Mouse (Mus musculus): ENCODE measurements around the gene Fam83g. TPM values are rescaled to one million over a fixed set of nuclear protein-coding genes. Genes with fewer than 3 reads are reported as not detected.

Gene Fam83g
- polyA plus RNA-seq, 1 experiment from 2014 or later, result 0.13 TPM

- 88% methylated on average over 5 of the region's 5 CpGs for WGBS
- no peaks in the 10 kb centered on the region for H3K36me3 ChIP-seq
- H3K4me1 ChIP-seq (replicated peaks), result no peaks in the 10 kb centered on the region
- no peak for ATAC-seq (ENCODE audit: low FRiP score)
- no peak overlapping the region for H3K4me3 ChIP-seq
- H3K27me3 ChIP-seq, result 0 out of 2 replicates have a peak, but pooled peaks cover 5% of the 10 kb centered on the region
- H3K27ac ChIP-seq, result no peak overlapping the region
- H3K9ac ChIP-seq, result no peak overlapping the region
- no peak overlapping the region for H3K4me2 ChIP-seq
- no peaks in the 10 kb centered on the region for H3K9me3 ChIP-seq
Measured at GRCm38 (mm10) chr11:61667782-61668181, 16.1 kb upstream of the Fam83g start.

- WGBS, result 84% methylated on average over 14 of the region's 14 CpGs
- H3K27ac ChIP-seq, result no peak overlapping the region
- H3K9ac ChIP-seq, result no peak overlapping the region
- no peaks in the 10 kb centered on the region for H3K36me3 ChIP-seq
- H3K9me3 ChIP-seq, result no peaks in the 10 kb centered on the region
- no peak overlapping the region for H3K4me3 ChIP-seq
- no peak for ATAC-seq (ENCODE audit: low FRiP score)
- peaks cover 9% of the 10 kb centered on the region for H3K4me1 ChIP-seq (replicated peaks)
- H3K27me3 ChIP-seq, result peaks cover 12% of the 10 kb centered on the region; the same call in 1 of the 2 replicates
- no peak overlapping the region for H3K4me2 ChIP-seq
Measured at GRCm38 (mm10) chr11:61669492-61670490, 14.1 kb upstream of the Fam83g start.

- Histone ChIP-seq H3K36me3 (no peaks in the 10 kb centered on the region), H3K4me1 (replicated peaks) (peaks cover 15% of the 10 kb centered on the region), H3K27me3 (peaks cover 25% of the 10 kb centered on the region; the same call in 1 of the 2 replicates), H3K4me3 (no peak overlapping the region), H3K9ac (no peak overlapping the region), H3K27ac (no peak overlapping the region), H3K4me2 (no peak overlapping the region), H3K9me3 (no peaks in the 10 kb centered on the region)
- WGBS, result 69% methylated on average over 19 of the region's 19 CpGs
- no peak for ATAC-seq (ENCODE audit: low FRiP score)
Measured at GRCm38 (mm10) chr11:61671781-61672383, 12.0 kb upstream of the Fam83g start.

GRCm38 (mm10) chr11:61673686-61674085, 10.2 kb upstream of the Fam83g start:
- ATAC-seq (ENCODE audit: low FRiP score), result no peak
- no peak overlapping the region for H3K9ac ChIP-seq
- peaks cover 29% of the 10 kb centered on the region; the same call in 1 of the 2 replicates for H3K27me3 ChIP-seq
- H3K27ac ChIP-seq, result no peak overlapping the region
- peaks cover 15% of the 10 kb centered on the region for H3K4me1 ChIP-seq (replicated peaks)
- no peaks in the 10 kb centered on the region for H3K9me3 ChIP-seq
- no peaks in the 10 kb centered on the region for H3K36me3 ChIP-seq
- WGBS, result 34% methylated on average over 8 of the region's 8 CpGs
- no peak overlapping the region for H3K4me3 ChIP-seq
- H3K4me2 ChIP-seq, result no peak overlapping the region

GRCm38 (mm10) chr11:61674151-61674838, 9.6 kb upstream of the Fam83g start:
- no peaks in the 10 kb centered on the region for H3K9me3 ChIP-seq
- H3K9ac ChIP-seq, result peak overlapping the region; percentile 46; the same call in 1 of the 2 replicates
- WGBS, result 21% methylated on average over 19 of the region's 19 CpGs
- no peak overlapping the region for H3K4me3 ChIP-seq
- H3K36me3 ChIP-seq, result no peaks in the 10 kb centered on the region
- peak overlapping the region; percentile 27; the same call in 1 of the 2 replicates for H3K4me2 ChIP-seq
- H3K4me1 ChIP-seq (replicated peaks), result peaks cover 15% of the 10 kb centered on the region
- peak; percentile 78 for ATAC-seq (ENCODE audit: low FRiP score)
- no peak overlapping the region for H3K27ac ChIP-seq
- H3K27me3 ChIP-seq, result peaks cover 29% of the 10 kb centered on the region; the same call in 1 of the 2 replicates

- no peaks in the 10 kb centered on the region for H3K9me3 ChIP-seq
- H3K4me2 ChIP-seq, result peak overlapping the region; percentile 27; the same call in 1 of the 2 replicates
- no peak overlapping the region for H3K27ac ChIP-seq
- H3K27me3 ChIP-seq, result peaks cover 29% of the 10 kb centered on the region; the same call in 1 of the 2 replicates
- no peak overlapping the region for H3K4me3 ChIP-seq
- H3K36me3 ChIP-seq, result no peaks in the 10 kb centered on the region
- 2% methylated on average over 7 of the region's 8 CpGs for WGBS
- peaks cover 15% of the 10 kb centered on the region for H3K4me1 ChIP-seq (replicated peaks)
- ATAC-seq (ENCODE audit: low FRiP score), result peak; percentile 65
- peak overlapping the region; percentile 46; the same call in 1 of the 2 replicates for H3K9ac ChIP-seq
Measured at GRCm38 (mm10) chr11:61674839-61675159, 9.1 kb upstream of the Fam83g start.

- Histone ChIP-seq H3K9ac (no peak overlapping the region), H3K27ac (no peak overlapping the region), H3K27me3 (peaks cover 29% of the 10 kb centered on the region; the same call in 1 of the 2 replicates), H3K4me2 (no peak overlapping the region), H3K4me3 (no peak overlapping the region), H3K4me1 (replicated peaks) (peaks cover 15% of the 10 kb centered on the region), H3K9me3 (no peaks in the 10 kb centered on the region), H3K36me3 (no peaks in the 10 kb centered on the region)
- ATAC-seq (ENCODE audit: low FRiP score), result no peak
- 71% methylated on average over 2 of the region's 2 CpGs for WGBS
Measured at GRCm38 (mm10) chr11:61675332-61675731, 8.6 kb upstream of the Fam83g start.

- H3K27ac ChIP-seq, result no peak overlapping the region
- WGBS, result 60% methylated on average over 7 of the region's 7 CpGs
- ATAC-seq (ENCODE audit: low FRiP score), result no peak
Measured at GRCm38 (mm10) chr11:61676216-61676854, 7.6 kb upstream of the Fam83g start.

GRCm38 (mm10) chr11:61677709-61678108, 6.2 kb upstream of the Fam83g start:
- Histone ChIP-seq H3K9me3 (no peaks in the 10 kb centered on the region), H3K27me3 (peaks cover 35% of the 10 kb centered on the region), H3K36me3 (no peaks in the 10 kb centered on the region), H3K9ac (no peak overlapping the region), H3K4me1 (replicated peaks) (peaks cover 15% of the 10 kb centered on the region), H3K4me3 (no peak overlapping the region), H3K27ac (no peak overlapping the region), H3K4me2 (no peak overlapping the region)
- WGBS, result 86% methylated on average over 4 of the region's 4 CpGs
- ATAC-seq (ENCODE audit: low FRiP score), result no peak

More at GRCm38 (mm10) chr11:61676216-61676854, 7.6 kb upstream of the Fam83g start:
- Histone ChIP-seq H3K9me3 (no peaks in the 10 kb centered on the region), H3K4me3 (no peak overlapping the region), H3K36me3 (no peaks in the 10 kb centered on the region), H3K4me2 (no peak overlapping the region), H3K27me3 (peaks cover 35% of the 10 kb centered on the region; the same call in 1 of the 2 replicates), H3K9ac (no peak overlapping the region), H3K4me1 (replicated peaks) (peaks cover 15% of the 10 kb centered on the region)

GRCm38 (mm10) chr11:61679091-61679866, 4.6 kb upstream of the Fam83g start:
- Histone ChIP-seq H3K4me2 (no peak overlapping the region), H3K36me3 (no peaks in the 10 kb centered on the region), H3K9me3 (no peaks in the 10 kb centered on the region), H3K27me3 (peaks cover 44% of the 10 kb centered on the region), H3K4me1 (replicated peaks) (peaks cover 20% of the 10 kb centered on the region), H3K4me3 (no peak overlapping the region), H3K9ac (no peak overlapping the region), H3K27ac (no peak overlapping the region)
- no peak for ATAC-seq (ENCODE audit: low FRiP score)
- 79% methylated on average over 4 of the region's 4 CpGs for WGBS

- H3K27ac ChIP-seq, result no peak overlapping the region
- ATAC-seq (ENCODE audit: low FRiP score), result no peak
- no peak overlapping the region for H3K4me2 ChIP-seq
- H3K27me3 ChIP-seq, result peaks cover 62% of the 10 kb centered on the region
- no peaks in the 10 kb centered on the region for H3K36me3 ChIP-seq
- 73% methylated on average over 8 of the region's 8 CpGs for WGBS
- H3K4me3 ChIP-seq, result no peak overlapping the region
- no peak overlapping the region for H3K9ac ChIP-seq
- peaks cover 12% of the 10 kb centered on the region for H3K4me1 ChIP-seq (replicated peaks)
- no peaks in the 10 kb centered on the region for H3K9me3 ChIP-seq
Measured at GRCm38 (mm10) chr11:61685119-61685725, 1.3 kb downstream of the Fam83g start.

Measured in hindbrain, embryonic 13.5 days (tissue).